Mouse (Mus musculus) bone marrow macrophage, adult 2 months (primary cell): Measurements from ENCODE around the gene Col5a1.

Experiments
- CTCF ChIP-seq: IDR thresholded peaks from 2 replicates; pipeline ENCODE4 v1.5.1; 2012; ENCODE audit warnings: low read depth, mild to moderate bottlenecking, low read length, moderate library complexity
- POLR2A ChIP-seq: IDR thresholded peaks from 2 replicates; pipeline ENCODE4 v1.6.1; 2012; ENCODE audit warnings: mild to moderate bottlenecking, low read depth, low read length, borderline replicate concordance

DNA sequence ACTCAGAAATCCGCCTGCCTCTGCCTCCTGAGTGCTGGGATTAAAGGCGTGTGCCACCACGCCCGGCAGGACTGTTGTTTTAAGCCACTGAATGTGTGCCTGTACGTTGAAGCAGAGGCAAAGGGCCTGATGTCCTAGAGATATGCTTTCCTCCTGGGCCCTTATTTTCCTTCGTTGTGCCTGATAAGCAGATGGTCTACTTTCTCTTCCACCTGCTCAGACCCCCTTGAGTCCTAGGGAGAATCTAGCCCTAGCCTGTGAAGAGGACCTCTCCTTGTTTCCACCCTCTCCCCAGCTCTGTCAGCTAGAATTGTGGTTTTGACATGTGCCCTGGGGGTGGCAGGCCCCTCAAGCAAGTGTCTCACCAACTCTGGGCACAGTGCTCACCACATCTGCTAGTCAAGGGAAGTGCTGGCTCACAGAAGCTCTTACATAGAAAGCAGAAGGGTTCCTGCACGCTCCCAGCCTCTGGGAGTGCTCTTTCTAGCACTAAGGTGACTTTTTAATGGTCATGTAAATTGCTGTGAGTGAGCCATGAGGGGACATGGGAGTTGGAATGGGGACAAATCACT lies 189.5 kb downstream of the Col5a1 start:
- TF ChIP-seq POLR2A (no peak), CTCF (no peak)
